Mouse (Mus musculus) layer of hippocampus, postnatal 10 days (tissue): ENCODE measurements around the gene Gm5447. TPM values are rescaled to one million over a fixed set of nuclear protein-coding genes. Genes with fewer than 3 reads are reported as not detected.

Experiments
- DNase-seq, 2 experiments: peaks; one replicate each; pipeline ENCODE4 v3.0.0; 2021; ENCODE audit warnings: low spot score in 2 of 2
- total RNA-seq, 2 experiments: library from RNA; stranded (reverse); gene quantifications; 2 replicates each; pipeline ENCODE4 v1.2.3; 2021

The Gm5447 gene
- total RNA-seq, 2 experiments from 2014 or later = not detected

GRCm38 (mm10) chr13:30985598-30986466 is 11.8 kb downstream of the Gm5447 start:
- DNase-seq = peak; percentile 11 to 33

- no peak for DNase-seq
Observed at GRCm38 (mm10) chr13:30986934-30987455, 13.0 kb downstream of the Gm5447 start.

GRCm38 (mm10) chr13:30987686-30988085 is 13.7 kb downstream of the Gm5447 start:
- DNase-seq = no peak

GRCm38 (mm10) chr13:30989710-30990109 is 15.7 kb downstream of the Gm5447 start:
- no peak for DNase-seq

- no peak for DNase-seq
Observed at GRCm38 (mm10) chr13:30990233-30990632, 16.2 kb downstream of the Gm5447 start.

GRCm38 (mm10) chr13:30993819-30994218 is 19.8 kb downstream of the Gm5447 start:
- DNase-seq = peak; percentile 49 to 67

- no peak for DNase-seq
Observed at GRCm38 (mm10) chr13:30994249-30994858, 20.4 kb downstream of the Gm5447 start.

- DNase-seq = no peak
Observed at GRCm38 (mm10) chr13:30997526-30998253, 23.7 kb downstream of the Gm5447 start.

- DNase-seq = no peak
Observed at GRCm38 (mm10) chr13:30999799-31000198, 25.8 kb downstream of the Gm5447 start.

GRCm38 (mm10) chr13:31004458-31004857 is 30.5 kb downstream of the Gm5447 start:
- DNase-seq = no peak

- no peak for DNase-seq
Observed at GRCm38 (mm10) chr13:31004995-31005394, 31.0 kb downstream of the Gm5447 start.

- no peak for DNase-seq
Observed at GRCm38 (mm10) chr13:31017545-31017944, 43.5 kb downstream of the Gm5447 start.

GRCm38 (mm10) chr13:31021514-31021913 is 47.5 kb downstream of the Gm5447 start:
- no peak for DNase-seq

- DNase-seq = no peak
Observed at GRCm38 (mm10) chr13:31021927-31022326, 47.9 kb downstream of the Gm5447 start.

- DNase-seq = no peak
Observed at GRCm38 (mm10) chr13:31023664-31024063, 49.7 kb downstream of the Gm5447 start.

Other genes starting within 250 kb of the Gm5447 start
- under 1 TPM; 0.07 to 0.11 TPM for gene Irf4, start 225.0 kb upstream of the Gm5447 start, total RNA-seq
- gene Hus1b, start 26.4 kb upstream of the Gm5447 start, total RNA-seq = 1 to 10 TPM in 1 of 2 experiments, under 1 TPM in 1; 0.47 to 1.0 TPM
- gene Exoc2, start 111 bp upstream of the Gm5447 start, total RNA-seq = 10 to 100 TPM; 46.3 to 46.4 TPM